Mouse (Mus musculus) heart, embryonic 14.5 days (tissue): ENCODE measurements around the gene Myrfl. TPM values are rescaled to one million over a fixed set of nuclear protein-coding genes. Genes with fewer than 3 reads are reported as not detected.

Experiments used
- ATAC-seq: fragments of 200-750 bp; cut with Nextera tagmentation; 2 replicates; pipeline ENCODE4 v1.8.0; 2017; ENCODE audit warnings: low read depth, moderate TSS enrichment; ENCODE audit not compliant: insufficient number of reproducible peaks, insufficient read depth, low FRiP score
- H3K27ac ChIP-seq, 2 experiments: fragments of 200-500 bp in 1 of 2; fragments of 300-500 bp in 1 of 2; sonication (generic) in 1 of 2; replicated peaks in 1 of 2; 2 replicates each; pipeline ENCODE4 v1.5.1; 2012 to 2014; ENCODE audit warnings: low read depth in 2 of 2, low read length in 2 of 2, control low read depth in 1 of 2, mild to moderate bottlenecking in 1 of 2, mixed read lengths in 1 of 2; ENCODE audit not compliant: control insufficient read depth in 1 of 2, insufficient read depth in 1 of 2
- H3K27me3 ChIP-seq: fragments of 300-500 bp; sonication (generic); 2 replicates; pipeline ENCODE4 v1.6.1; 2014; ENCODE audit warnings: mild to moderate bottlenecking, low read length, control low read depth; ENCODE audit not compliant: control insufficient read depth, insufficient read depth
- H3K36me3 ChIP-seq: fragments of 300-500 bp; sonication (generic); 2 replicates; pipeline ENCODE4 v1.6.1; 2014; ENCODE audit warnings: mild to moderate bottlenecking, control low read depth, low read length, mixed read lengths; ENCODE audit not compliant: control insufficient read depth, insufficient read depth
- H3K4me1 ChIP-seq, 2 experiments: fragments of 200-500 bp in 1 of 2; fragments of 300-500 bp in 1 of 2; sonication (generic) in 1 of 2; 2 replicates each; pipeline ENCODE4 v1.6.1; 2012 to 2014; ENCODE audit warnings: low read length in 2 of 2, control low read depth in 1 of 2, mixed read lengths in 1 of 2; ENCODE audit not compliant: control insufficient read depth in 2 of 2, insufficient read depth in 2 of 2
- H3K4me2 ChIP-seq: fragments of 300-500 bp; sonication (generic); 2 replicates; pipeline ENCODE4 v1.6.1; 2014; ENCODE audit warnings: mild to moderate bottlenecking, low read length
- H3K4me3 ChIP-seq, 2 experiments: fragments of 200-500 bp in 1 of 2; fragments of 300-500 bp in 1 of 2; sonication (generic) in 1 of 2; 2 replicates each; pipeline ENCODE4 v1.5.1; 2012 to 2014; ENCODE audit warnings: low read length in 2 of 2, mild to moderate bottlenecking in 2 of 2, control low read depth in 1 of 2, low read depth in 1 of 2, moderate library complexity in 1 of 2; ENCODE audit not compliant: control insufficient read depth in 1 of 2, insufficient read depth in 1 of 2
- H3K9ac ChIP-seq: fragments of 300-500 bp; sonication (generic); 2 replicates; pipeline ENCODE4 v1.6.1; 2014; ENCODE audit warnings: mild to moderate bottlenecking, low read length
- H3K9me3 ChIP-seq: fragments of 300-500 bp; sonication (generic); 2 replicates; pipeline ENCODE4 v1.6.1; 2016; ENCODE audit warnings: low read length, control low read depth; ENCODE audit not compliant: control insufficient read depth
- WGBS: fragments of 180-500 bp; shearing (Covaris S2); extraction: QIAGEN DNeasy Blood & Tissue Kit; methylation state at CpG from one replicate; pipeline ENCODE4 v1.1.7; 2014; 5-methylcytosine and 5-hydroxymethylcytosine counted together
- polyA plus RNA-seq: library from polyadenylated mRNA; unstranded; fragments of >200 nt; fragmentation: Nextera tagmentation; extraction: Ambion mirVana; gene quantifications from 2 replicates; pipeline ENCODE4 v1.2.1, GENCODE M21; 2014

Myrfl gene
- polyA plus RNA-seq, 1 experiment from 2014 or later: 0.26 TPM

- no peak overlapping the region for H3K27ac ChIP-seq
- H3K36me3 ChIP-seq: no peaks in the 10 kb centered on the region
- H3K9ac ChIP-seq: no peak overlapping the region
- no peaks in the 10 kb centered on the region for H3K27me3 ChIP-seq
- H3K4me1 ChIP-seq: peaks cover 13 to 29% of the 10 kb centered on the region in 2 experiments
- no peak for ATAC-seq
- H3K9me3 ChIP-seq: no peaks in the 10 kb centered on the region
- H3K4me3 ChIP-seq: no peak overlapping the region
- no peak overlapping the region for H3K4me2 ChIP-seq
- 81% methylated on average over 11 of the region's 11 CpGs for WGBS
Measured at GRCm38 (mm10) chr10:116754940-116755339, 141.8 kb downstream of the Myrfl start.

GRCm38 (mm10) chr10:116750895-116751294, 145.8 kb downstream of the Myrfl start:
- Histone ChIP-seq H3K36me3 (no peaks in the 10 kb centered on the region), H3K4me3 (peak overlapping the region in 1 of 2 experiments; percentile 14; a peak in 2 of 4 replicates), H3K4me2 (peak overlapping the region; percentile 58), H3K4me1 (peaks cover 15 to 24% of the 10 kb centered on the region in 2 experiments), H3K27ac (peak overlapping the region; percentile 57 to 64; a peak in 3 of 4 replicates), H3K27me3 (no peaks in the 10 kb centered on the region), H3K9ac (no peak overlapping the region), H3K9me3 (peaks cover 6% of the 10 kb centered on the region)
- 7% methylated on average over 14 of the region's 14 CpGs for WGBS
- ATAC-seq: peak; percentile 59; the same call in 1 of the 2 replicates

- Histone ChIP-seq H3K27me3 (no peaks in the 10 kb centered on the region), H3K4me2 (no peak overlapping the region), H3K27ac (peak overlapping the region; percentile 39 to 46; a peak in 1 of 4 replicates), H3K9me3 (peaks cover 6% of the 10 kb centered on the region), H3K9ac (no peak overlapping the region), H3K4me1 (peaks cover 15 to 22% of the 10 kb centered on the region in 2 experiments), H3K4me3 (no peak overlapping the region), H3K36me3 (no peaks in the 10 kb centered on the region)
- ATAC-seq: no peak
- 51% methylated on average over 6 of the region's 6 CpGs for WGBS
Measured at GRCm38 (mm10) chr10:116750062-116750461, 146.7 kb downstream of the Myrfl start.

GRCm38 (mm10) chr10:116748681-116749080, 148.0 kb downstream of the Myrfl start:
- Histone ChIP-seq H3K27ac (no peak overlapping the region), H3K27me3 (no peaks in the 10 kb centered on the region), H3K4me2 (no peak overlapping the region), H3K9ac (no peak overlapping the region), H3K4me3 (no peak overlapping the region), H3K4me1 (peaks cover 17 to 22% of the 10 kb centered on the region in 2 experiments), H3K36me3 (no peaks in the 10 kb centered on the region), H3K9me3 (peaks cover 6% of the 10 kb centered on the region)
- 87% methylated on average over 4 of the region's 4 CpGs for WGBS
- ATAC-seq: no peak

GRCm38 (mm10) chr10:116746281-116747011, 150.3 kb downstream of the Myrfl start:
- 49% methylated on average over 10 of the region's 10 CpGs for WGBS
- Histone ChIP-seq H3K9ac (no peak overlapping the region), H3K4me3 (no peak overlapping the region), H3K27me3 (no peaks in the 10 kb centered on the region), H3K4me1 (peaks cover 17 to 22% of the 10 kb centered on the region in 2 experiments), H3K9me3 (peaks cover 6% of the 10 kb centered on the region), H3K27ac (no peak overlapping the region), H3K36me3 (no peaks in the 10 kb centered on the region), H3K4me2 (no peak overlapping the region)
- ATAC-seq: no peak

GRCm38 (mm10) chr10:116742696-116743095, 154.0 kb downstream of the Myrfl start:
- ATAC-seq: no peak
- Histone ChIP-seq H3K4me1 (peaks cover 17 to 23% of the 10 kb centered on the region in 2 experiments), H3K27me3 (no peaks in the 10 kb centered on the region), H3K36me3 (no peaks in the 10 kb centered on the region), H3K9me3 (no peaks in the 10 kb centered on the region), H3K9ac (no peak overlapping the region), H3K4me3 (no peak overlapping the region), H3K4me2 (no peak overlapping the region), H3K27ac (no peak overlapping the region)
- 84% methylated on average over 2 of the region's 2 CpGs for WGBS

GRCm38 (mm10) chr10:116742189-116742588, 154.5 kb downstream of the Myrfl start:
- H3K27me3 ChIP-seq: no peaks in the 10 kb centered on the region
- 79% methylated on average over 8 of the region's 8 CpGs for WGBS
- H3K36me3 ChIP-seq: no peaks in the 10 kb centered on the region
- H3K4me3 ChIP-seq: no peak overlapping the region
- H3K9ac ChIP-seq: no peak overlapping the region
- no peaks in the 10 kb centered on the region for H3K9me3 ChIP-seq
- H3K4me2 ChIP-seq: no peak overlapping the region
- H3K4me1 ChIP-seq: peaks cover 17 to 23% of the 10 kb centered on the region in 2 experiments
- H3K27ac ChIP-seq: no peak overlapping the region
- no peak for ATAC-seq
